Mouse (Mus musculus) myocyte (in vitro differentiated cells): ENCODE results near the gene Lyrm7. TPM values are rescaled to one million over a fixed set of nuclear protein-coding genes. Genes with fewer than 3 reads are reported as not detected.
"Not testable (repeated sequence)": the region's sequence is repeated elsewhere in the genome, so short reads cannot be mapped to it uniquely, and the experiment has no call there.

Source experiments
- H3K27me3 ChIP-seq: one replicate; pipeline ENCODE4 v1.6.1; 2011; ENCODE audit not compliant: control insufficient read depth, insufficient read depth, insufficient read length
- H3K36me3 ChIP-seq: one replicate; pipeline ENCODE4 v1.6.1; 2011; ENCODE audit not compliant: control insufficient read depth, insufficient read depth
- H3K4me2 ChIP-seq: one replicate; pipeline ENCODE4 v1.6.1; 2011; ENCODE audit warnings: low read depth, control low read depth
- H3K4me3 ChIP-seq: one replicate; pipeline ENCODE4 v1.5.1; 2011; ENCODE audit warnings: mild to moderate bottlenecking, control low read depth, moderate library complexity
- H3K79me2 ChIP-seq: one replicate; pipeline ENCODE4 v1.6.1; 2011; ENCODE audit not compliant: control insufficient read depth, insufficient read depth
- H3ac ChIP-seq: one replicate; pipeline ENCODE4 v1.6.1; 2011; ENCODE audit not compliant: control insufficient read depth, insufficient read length
- CEBPB ChIP-seq: IDR thresholded peaks from 2 replicates; pipeline ENCODE4 v1.6.1; 2011; ENCODE audit warnings: mild to moderate bottlenecking, moderate library complexity; ENCODE audit not compliant: poor library complexity, insufficient read depth, severe bottlenecking
- E2F4 ChIP-seq: IDR thresholded peaks from one replicate; pipeline ENCODE4 v1.6.1; 2011; ENCODE audit warnings: mild to moderate bottlenecking, control low read depth, moderate library complexity; ENCODE audit not compliant: insufficient read depth
- MAX ChIP-seq: IDR thresholded peaks from one replicate; pipeline ENCODE4 v1.6.1; 2011; ENCODE audit warnings: low read depth, mild to moderate bottlenecking, control low read depth
- MYOD1 ChIP-seq, 3 experiments: IDR thresholded peaks; one replicate each; pipeline ENCODE4 v1.6.1; 2011; ENCODE audit warnings: control low read depth in 2 of 3, low read depth in 2 of 3, mild to moderate bottlenecking in 2 of 3, moderate library complexity in 1 of 3; ENCODE audit not compliant: insufficient read length in 2 of 3, control insufficient read depth in 1 of 3
- MYOG ChIP-seq, 3 experiments: IDR thresholded peaks; one replicate each; pipeline ENCODE4 v1.6.1; 2011; ENCODE audit warnings: control low read depth in 2 of 3, low read depth in 2 of 3, mild to moderate bottlenecking in 2 of 3; ENCODE audit not compliant: insufficient read length in 2 of 3, control insufficient read depth in 1 of 3, insufficient read depth in 1 of 3
- POLR2A ChIP-seq: IDR thresholded peaks from one replicate; pipeline ENCODE4 v1.6.1; 2011; ENCODE audit warnings: low read depth, mild to moderate bottlenecking, control low read depth, moderate library complexity; ENCODE audit not compliant: insufficient read length
- POLR2AphosphoS2 ChIP-seq: IDR thresholded peaks from one replicate; pipeline ENCODE4 v1.6.1; 2011; ENCODE audit warnings: low read depth, control low read depth; ENCODE audit not compliant: insufficient read length
- REST ChIP-seq: IDR thresholded peaks from one replicate; pipeline ENCODE4 v1.6.1; 2011; ENCODE audit warnings: mild to moderate bottlenecking, control low read depth, moderate library complexity; ENCODE audit not compliant: insufficient read depth, insufficient read length
- SRF ChIP-seq: IDR thresholded peaks from one replicate; pipeline ENCODE4 v1.6.1; 2011; ENCODE audit warnings: low read depth; ENCODE audit not compliant: control insufficient read depth, insufficient read length
- TCF12 ChIP-seq: IDR thresholded peaks from one replicate; pipeline ENCODE4 v1.6.1; 2011; ENCODE audit warnings: mild to moderate bottlenecking, control low read depth; ENCODE audit not compliant: poor library complexity, insufficient read depth, severe bottlenecking
- TCF3 ChIP-seq: IDR thresholded peaks from one replicate; pipeline ENCODE4 v1.6.1; 2011; ENCODE audit warnings: low read depth, control low read depth; ENCODE audit not compliant: insufficient read length
- USF1 ChIP-seq: IDR thresholded peaks from one replicate; pipeline ENCODE4 v1.6.1; 2011; ENCODE audit warnings: low read depth, mild to moderate bottlenecking, control low read depth, moderate library complexity
- polyA plus RNA-seq: library from polyadenylated mRNA; unstranded; fragments of >200 nt; fragmentation: generic; extraction: Trizol; gene quantifications from one replicate; pipeline ENCODE4 v1.2.1, GENCODE M21; 2012; ENCODE audit warnings: missing spikeins

Gene Lyrm7
- polyA plus RNA-seq, 1 experiment: 2.2 TPM

DNA sequence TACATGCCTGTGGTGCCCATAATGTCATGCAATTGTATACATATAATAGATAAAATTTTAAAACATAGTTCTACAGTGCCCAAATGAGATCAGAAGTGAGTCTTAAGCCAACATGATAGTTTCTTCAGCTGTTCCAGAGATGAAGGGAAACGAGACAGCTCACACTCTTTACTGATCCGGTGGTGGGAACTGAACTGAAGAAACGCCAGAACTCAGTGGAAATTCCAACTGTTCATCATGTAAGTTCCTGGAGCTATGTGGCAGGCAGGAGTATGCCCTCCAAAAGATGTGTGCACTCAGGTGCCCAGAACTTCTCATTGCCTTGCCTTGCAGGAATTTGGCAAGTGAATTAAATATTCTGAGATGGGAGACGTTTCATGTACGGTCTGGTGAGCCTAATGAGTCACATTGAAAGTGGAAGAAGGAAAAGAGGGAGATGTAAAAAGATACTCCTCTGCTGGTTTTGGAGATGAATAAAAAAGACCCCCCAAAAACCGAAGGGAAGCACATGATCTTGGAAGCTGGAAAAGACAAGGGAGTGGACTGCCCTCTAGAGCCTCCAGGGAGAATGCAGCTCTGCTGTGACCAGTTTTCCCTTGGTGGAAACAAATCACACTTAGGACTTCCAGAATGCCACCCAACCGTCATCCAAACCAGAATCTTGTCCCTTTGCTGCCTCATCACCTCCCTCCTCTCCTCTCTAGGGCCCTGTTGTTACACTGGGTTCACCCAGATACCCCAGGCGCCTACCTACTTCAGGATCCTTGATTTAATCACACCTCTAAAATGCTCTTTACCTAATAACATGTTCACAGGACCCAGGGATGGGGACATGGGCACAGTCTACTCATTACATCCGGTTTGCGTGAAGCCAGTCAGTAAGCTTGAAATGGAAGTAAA is 2.2 kb upstream of the Lyrm7 start:
- Histone ChIP-seq H3K4me3 (no peak overlapping the region), H3K79me2 (peaks cover 13% of the 10 kb centered on the region), H3K36me3 (no peaks in the 10 kb centered on the region), H3ac (no peak overlapping the region), H3K27me3 (no peaks in the 10 kb centered on the region), H3K4me2 (peak overlapping the region; percentile 19)
- TF ChIP-seq REST: no peak
- TF ChIP-seq TCF12: no peak
- no peak for TF ChIP-seq POLR2A
- TF ChIP-seq SRF: no peak
- TF ChIP-seq POLR2AphosphoS2: no peak
- no peak for TF ChIP-seq TCF3
- TF ChIP-seq MAX: no peak
- TF ChIP-seq USF1: no peak
- no peak for TF ChIP-seq CEBPB
- no peak for TF ChIP-seq MYOD1 (IDR thresholded peaks at IDR 0.05; ENCODE audit: control insufficient read depth in 1 of 3, insufficient read length in 2 of 3, low read depth in 2 of 3)
- TF ChIP-seq MYOG (IDR thresholded peaks at IDR 0.05; ENCODE audit: control insufficient read depth in 1 of 3, insufficient read depth in 1 of 3, insufficient read length in 2 of 3, low read depth in 2 of 3): no peak
- no peak for TF ChIP-seq E2F4

DNA sequence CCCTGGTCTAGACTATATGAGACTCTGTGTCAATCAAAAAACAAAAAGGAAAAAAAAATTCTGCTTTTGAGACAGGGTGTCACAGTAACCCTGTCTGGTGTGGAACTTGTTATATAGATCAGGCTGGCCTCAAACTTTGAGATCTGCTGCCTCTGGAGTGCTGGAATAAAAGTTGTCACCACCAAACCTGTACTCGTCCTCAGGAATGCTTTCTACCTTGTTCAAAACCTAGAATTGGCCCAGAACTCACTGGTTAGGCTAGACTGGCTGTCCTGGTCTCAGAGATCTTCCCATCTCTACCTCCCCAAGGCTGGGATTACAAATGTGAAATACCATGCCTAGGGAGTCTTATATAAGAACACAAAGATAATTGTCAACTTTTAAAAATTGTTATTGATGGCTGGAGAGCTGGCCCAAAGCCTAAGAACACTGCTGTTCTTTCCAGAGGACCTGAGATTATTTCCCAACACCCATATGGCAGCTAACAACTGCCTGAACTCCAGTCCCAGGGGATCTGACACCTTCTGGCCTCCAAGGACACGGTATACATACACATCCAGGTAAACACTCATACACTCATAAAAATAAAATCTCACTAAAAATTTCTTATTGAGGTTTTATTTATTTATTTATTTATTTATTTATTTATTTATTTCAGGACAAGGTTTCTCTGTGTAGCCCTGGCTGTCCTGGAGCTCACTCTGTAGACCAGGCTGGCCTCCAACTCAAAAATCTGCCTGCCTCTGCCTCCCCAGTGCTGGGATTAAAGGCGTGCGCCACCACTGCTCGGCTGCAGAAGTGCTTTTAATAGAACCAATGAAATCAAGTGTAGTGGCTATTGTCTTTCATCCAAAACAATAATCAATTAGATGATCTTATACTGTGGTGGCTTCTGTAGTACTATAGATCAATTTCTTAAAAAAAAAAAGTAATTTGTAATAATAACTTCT is 1.0 kb upstream of the Lyrm7 start:
- Histone ChIP-seq H3K4me3 (peak overlapping the region; percentile 45), H3ac (no peak overlapping the region), H3K4me2 (peak overlapping the region; percentile 93), H3K79me2 (peaks cover 1% of the 10 kb centered on the region), H3K36me3 (no peaks in the 10 kb centered on the region), H3K27me3 (no peaks in the 10 kb centered on the region)
- TF ChIP-seq REST: no peak
- TF ChIP-seq TCF3: no peak
- TF ChIP-seq POLR2AphosphoS2: no peak
- TF ChIP-seq TCF12: no peak
- TF ChIP-seq CEBPB: no peak
- TF ChIP-seq MYOD1 (IDR thresholded peaks at IDR 0.05; ENCODE audit: control insufficient read depth in 1 of 3, insufficient read length in 2 of 3, low read depth in 2 of 3): no peak
- no peak for TF ChIP-seq SRF
- no peak for TF ChIP-seq MYOG (IDR thresholded peaks at IDR 0.05; ENCODE audit: control insufficient read depth in 1 of 3, insufficient read depth in 1 of 3, insufficient read length in 2 of 3, low read depth in 2 of 3)
- no peak for TF ChIP-seq MAX
- no peak for TF ChIP-seq POLR2A
- TF ChIP-seq E2F4: no peak
- no peak for TF ChIP-seq USF1

DNA sequence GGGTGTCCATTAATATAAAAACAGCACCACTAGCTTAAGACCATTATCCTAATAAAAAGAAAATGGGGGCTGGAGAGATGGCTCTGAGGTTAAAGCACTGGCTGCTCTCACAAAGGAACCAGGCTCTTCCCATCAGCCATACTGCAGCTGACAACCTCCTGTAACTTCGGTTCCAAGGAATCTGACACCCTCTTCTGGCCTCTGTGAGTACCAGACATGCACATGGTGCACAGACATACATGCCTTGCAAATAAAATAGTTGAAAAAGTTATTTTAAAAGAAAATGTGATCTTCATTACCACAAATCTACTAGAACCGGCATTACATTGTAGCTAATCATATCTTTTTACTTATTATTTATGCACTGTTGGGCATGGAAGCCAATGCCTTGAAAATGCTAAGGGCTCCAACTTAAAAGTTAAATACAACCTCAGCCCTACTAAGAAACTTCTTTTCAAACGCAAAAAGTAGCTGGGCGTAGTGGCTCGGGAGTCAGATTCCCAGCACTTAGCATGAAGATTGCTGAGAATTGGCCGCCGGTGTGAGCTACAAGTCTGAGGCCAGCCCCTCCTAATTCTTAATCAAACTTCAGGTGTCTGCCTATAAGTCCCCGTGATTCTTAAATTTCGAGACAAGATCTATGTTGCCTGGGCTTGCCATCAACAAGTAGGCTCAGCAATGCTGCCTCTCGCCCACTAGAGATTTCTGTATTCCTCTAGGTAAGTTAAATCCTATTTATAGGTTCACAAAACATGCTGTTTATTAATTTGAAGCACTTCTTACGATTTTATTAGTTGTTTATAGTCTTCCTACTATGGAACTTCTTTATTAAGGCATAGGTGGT is 1.2 kb downstream of the Lyrm7 start:
- H3ac ChIP-seq: peak overlapping the region; percentile 31
- H3K27me3 ChIP-seq: no peaks in the 10 kb centered on the region
- peak overlapping the region; percentile 45 for H3K4me3 ChIP-seq
- H3K79me2 ChIP-seq: no peaks in the 10 kb centered on the region
- no peak for TF ChIP-seq TCF3
- TF ChIP-seq USF1: no peak
- no peak for TF ChIP-seq CEBPB
- TF ChIP-seq SRF: no peak
- peak in 1 of 3 experiments; percentile 12 for TF ChIP-seq MYOD1 (IDR thresholded peaks at IDR 0.05; ENCODE audit: control insufficient read depth in 1 of 3, insufficient read length in 2 of 3, low read depth in 2 of 3)
- no peak for TF ChIP-seq TCF12
- no peaks in the 10 kb centered on the region for H3K36me3 ChIP-seq
- H3K4me2 ChIP-seq: peak overlapping the region; percentile 78

DNA sequence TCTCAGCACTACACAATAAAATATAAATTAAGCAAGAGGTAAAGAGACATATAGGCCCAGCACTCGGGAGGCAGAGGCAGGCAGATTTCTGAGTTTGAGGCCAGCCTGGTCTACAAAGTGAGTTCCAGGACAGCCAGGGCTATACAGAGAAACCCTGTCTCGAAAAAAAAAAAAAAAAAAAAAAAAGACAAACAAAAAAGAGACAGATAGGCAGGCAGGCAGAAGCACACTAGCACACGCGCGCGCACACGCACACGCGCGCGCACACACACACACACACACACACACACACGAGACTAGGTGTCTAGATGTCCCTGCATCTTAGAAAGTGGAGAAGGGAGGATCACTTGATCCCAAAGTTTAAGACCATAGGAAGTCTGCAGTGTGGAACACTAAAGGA is 1.8 kb downstream of the Lyrm7 start:
- not testable (repeated sequence) for H3K27me3 ChIP-seq, H3K79me2 ChIP-seq, H3K36me3 ChIP-seq, H3ac ChIP-seq
- Histone ChIP-seq H3K4me3 (peak overlapping the region; percentile 45), H3K4me2 (peak overlapping the region; percentile 78)
